Mouse (Mus musculus) heart, adult 2 months (tissue): ENCODE measurements at regions not wholly inside any gene's neighbourhood (a gene's known extent, or its start where the extent isn't known, plus 50 kb on each side); places are given as distances from the start of the nearest gene placed in this dataset.
A peak's percentile ranks its signal among the peaks of the same experiment; 100 is the strongest.
"Not testable (repeated sequence)": the region's sequence is repeated elsewhere in the genome, so short reads cannot be mapped to it uniquely, and the experiment has no call there.

ENCODE experiments used
- DNase-seq, 2 experiments: peaks; one replicate each; pipeline ENCODE4 v3.0.0; 2021
- H3K27ac ChIP-seq: fragments of 200-600 bp; 2 replicates; pipeline ENCODE4 v1.8.1; 2022
- H3K27me3 ChIP-seq: fragments of 200-500 bp; 2 replicates; pipeline ENCODE4 v1.6.1; 2012; ENCODE audit warnings: mild to moderate bottlenecking, low read length, inconsistent platforms, mixed read lengths; ENCODE audit not compliant: control insufficient read depth, insufficient read depth
- H3K36me3 ChIP-seq: fragments of 200-500 bp; 2 replicates; pipeline ENCODE4 v1.6.1; 2012; ENCODE audit warnings: low read length, inconsistent platforms; ENCODE audit not compliant: control insufficient read depth, insufficient read depth
- H3K4me1 ChIP-seq: fragments of 200-500 bp; 2 replicates; pipeline ENCODE4 v1.6.1; 2011; ENCODE audit warnings: low read length; ENCODE audit not compliant: control insufficient read depth, insufficient read depth
- H3K4me3 ChIP-seq: fragments of 200-600 bp; 2 replicates; pipeline ENCODE4 v1.8.1; 2022
- H3K79me2 ChIP-seq: fragments of 200-500 bp; replicated peaks from 2 replicates; pipeline ENCODE4 v1.6.1; 2012; ENCODE audit warnings: mild to moderate bottlenecking, inconsistent platforms, low read length, moderate library complexity, mixed read lengths; ENCODE audit not compliant: control insufficient read depth, insufficient read depth
- H3K9ac ChIP-seq: fragments of 200-500 bp; 2 replicates; pipeline ENCODE4 v1.6.1; 2012; ENCODE audit warnings: low read depth, mild to moderate bottlenecking, control low read depth, inconsistent platforms, low read length, mixed read lengths
- CTCF ChIP-seq: fragments of 200-600 bp; IDR thresholded peaks from 2 replicates; pipeline ENCODE4 v1.8.1; 2022; ENCODE audit warnings: antibody characterized with exemption, mild to moderate bottlenecking, moderate library complexity
- EP300 ChIP-seq: fragments of 200-500 bp; IDR thresholded peaks from 2 replicates; pipeline ENCODE4 v1.6.1; 2011; ENCODE audit warnings: low read depth, low read length, control low read depth; ENCODE audit not compliant: insufficient read depth
- POLR2A ChIP-seq: fragments of 200-500 bp; IDR thresholded peaks from 2 replicates; pipeline ENCODE4 v1.6.1; 2011; ENCODE audit warnings: mild to moderate bottlenecking, low read depth, low read length, control low read depth; ENCODE audit not compliant: insufficient read depth
- WGBS: fragments of 180-500 bp; shearing (Covaris S2); methylation state at CpG from one replicate; pipeline ENCODE4 v1.1.7; 2018; 5-methylcytosine and 5-hydroxymethylcytosine counted together
- intact Hi-C: fragments of 180-260 bp; cut with DNase I; formaldehyde crosslinking; loops from one replicate; pipeline ENCODE4 v1.15.1; 2025

- H3K4me3 ChIP-seq: no peak overlapping the region
- H3K27me3 ChIP-seq: no peaks in the 10 kb centered on the region
- H3K9ac ChIP-seq: no peak overlapping the region
- H3K79me2 ChIP-seq: no peaks in the 10 kb centered on the region
- H3K27ac ChIP-seq: no peak overlapping the region
- WGBS: 65% methylated on average over 6 of the region's 6 CpGs
- no peaks in the 10 kb centered on the region for H3K36me3 ChIP-seq
- no peak for TF ChIP-seq EP300
- TF ChIP-seq CTCF: no peak
- TF ChIP-seq POLR2A: no peak
- DNase-seq: no peak
- no peaks in the 10 kb centered on the region for H3K4me1 ChIP-seq
- intact Hi-C loops: no loop called here
Observed at GRCm38 (mm10) chr1:94502066-94502861, 449.9 kb upstream of the Pdcd1 start.

DNA sequence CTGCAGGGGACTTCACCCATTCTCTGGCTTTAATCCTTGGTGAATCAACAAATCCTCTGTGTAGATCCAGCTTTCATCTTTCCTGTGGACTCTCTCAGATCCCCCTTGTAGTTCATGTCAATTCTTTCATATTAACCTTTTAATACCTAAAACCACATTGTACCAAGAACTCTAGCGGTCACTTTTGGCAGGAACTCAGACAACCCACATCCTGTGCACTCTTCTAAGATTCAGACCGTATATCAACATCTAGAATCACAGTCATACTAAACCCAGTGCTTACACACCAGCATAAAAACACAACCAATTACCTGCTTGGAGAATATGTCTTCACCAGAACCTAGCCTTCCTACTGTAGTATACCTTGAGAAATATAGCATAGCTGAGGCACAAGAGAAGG is 444.6 kb upstream of the Pdcd1 start:
- intact Hi-C loops: no loop called here
- no peaks in the 10 kb centered on the region for H3K36me3 ChIP-seq
- no peak for TF ChIP-seq EP300
- no peak for TF ChIP-seq POLR2A
- WGBS: 75% methylated on average over 2 of the region's 2 CpGs
- no peaks in the 10 kb centered on the region for H3K27me3 ChIP-seq
- no peak overlapping the region for H3K4me3 ChIP-seq
- H3K4me1 ChIP-seq: no peaks in the 10 kb centered on the region
- no peaks in the 10 kb centered on the region for H3K79me2 ChIP-seq
- H3K9ac ChIP-seq: no peak overlapping the region
- H3K27ac ChIP-seq: no peak overlapping the region
- no peak for DNase-seq

DNA sequence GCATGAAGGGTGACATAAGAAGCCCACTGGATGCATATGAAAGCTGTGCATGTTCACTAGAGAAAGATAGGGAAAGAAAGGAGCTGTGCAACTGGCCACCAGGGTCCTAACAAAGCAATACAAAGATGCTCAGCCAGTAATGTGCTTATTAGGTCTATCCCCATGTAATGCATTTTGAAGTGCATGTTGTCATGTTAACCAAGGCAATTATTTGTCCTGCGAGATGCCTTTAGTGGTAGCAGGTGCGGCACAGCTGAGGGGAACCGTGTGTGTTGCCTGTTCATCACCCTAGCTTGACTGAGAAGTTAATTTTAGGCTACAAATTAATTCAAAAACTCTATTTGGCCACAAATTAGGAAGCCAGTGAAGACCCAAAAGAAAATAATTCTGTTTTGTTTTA is 444.0 kb upstream of the Pdcd1 start:
- no peaks in the 10 kb centered on the region for H3K27me3 ChIP-seq
- H3K27ac ChIP-seq: no peak overlapping the region
- no peaks in the 10 kb centered on the region for H3K4me1 ChIP-seq
- DNase-seq: no peak
- WGBS: 83% methylated on average over 3 of the region's 3 CpGs
- H3K36me3 ChIP-seq: no peaks in the 10 kb centered on the region
- H3K4me3 ChIP-seq: no peak overlapping the region
- no peak for TF ChIP-seq POLR2A
- TF ChIP-seq CTCF: no peak
- no peak for TF ChIP-seq EP300
- intact Hi-C loops: no loop called here
- H3K9ac ChIP-seq: no peak overlapping the region
- H3K79me2 ChIP-seq: no peaks in the 10 kb centered on the region

DNA sequence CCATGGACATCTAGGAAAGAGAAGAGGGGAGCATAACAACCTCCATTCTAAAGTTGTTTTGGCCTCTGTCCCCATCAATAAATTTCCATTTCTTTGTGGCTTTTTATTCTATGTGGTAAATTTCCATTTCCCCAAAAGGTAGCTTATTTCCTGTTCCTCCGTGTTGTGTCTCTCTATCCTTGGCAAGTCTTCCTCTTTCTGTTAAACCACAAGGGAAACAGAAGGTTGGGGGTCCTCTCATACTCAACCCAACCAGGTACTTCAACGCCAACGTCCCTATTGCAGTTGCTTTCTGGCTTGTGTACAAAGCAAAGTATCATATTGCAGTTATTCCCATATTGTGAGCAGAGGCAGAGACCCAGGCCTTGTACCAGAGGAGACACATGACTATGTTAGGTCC is 434.7 kb upstream of the Pdcd1 start:
- 67% methylated on average over 3 of the region's 3 CpGs for WGBS
- TF ChIP-seq CTCF: no peak
- no peak for TF ChIP-seq EP300
- no peak for TF ChIP-seq POLR2A
- no peaks in the 10 kb centered on the region for H3K4me1 ChIP-seq
- intact Hi-C loops: no loop called here
- H3K27ac ChIP-seq: no peak overlapping the region
- H3K4me3 ChIP-seq: no peak overlapping the region
- no peaks in the 10 kb centered on the region for H3K36me3 ChIP-seq
- no peak overlapping the region for H3K9ac ChIP-seq
- no peaks in the 10 kb centered on the region for H3K27me3 ChIP-seq
- no peak for DNase-seq
- H3K79me2 ChIP-seq: no peaks in the 10 kb centered on the region

DNA sequence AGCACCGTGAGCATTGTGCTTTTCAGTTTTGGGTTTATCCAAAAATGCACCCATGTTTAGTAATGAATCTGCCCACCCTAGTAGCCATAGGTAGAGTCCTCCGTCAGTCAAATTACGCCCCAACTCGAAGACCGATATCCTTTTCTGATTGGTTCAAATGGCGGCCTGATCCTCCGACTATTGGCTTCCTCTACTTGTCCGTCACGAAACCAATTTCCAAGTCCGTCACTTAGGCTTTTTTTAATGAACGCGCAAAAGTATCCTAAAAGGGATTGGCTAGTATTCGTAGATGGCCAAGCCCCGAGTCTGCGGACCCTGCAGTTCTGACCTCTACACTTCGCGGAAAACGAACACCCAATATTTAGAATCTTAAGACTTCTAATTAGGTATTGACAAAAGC is 417.5 kb upstream of the Pdcd1 start:
- intact Hi-C loops, H3K36me3 ChIP-seq, H3K27me3 ChIP-seq, H3K9ac ChIP-seq, H3K4me3 ChIP-seq, H3K4me1 ChIP-seq, H3K27ac ChIP-seq, H3K79me2 ChIP-seq: not testable (repeated sequence)
- peak; percentile 40 to 60 for DNase-seq
- 93% methylated on average over 18 of the region's 18 CpGs for WGBS

- no peak for DNase-seq
- no peak overlapping the region for H3K4me3 ChIP-seq
- no peak overlapping the region for H3K9ac ChIP-seq
- 66% methylated on average over 2 of the region's 2 CpGs for WGBS
- intact Hi-C loops: no loop called here
- TF ChIP-seq CTCF: no peak
- no peak for TF ChIP-seq POLR2A
- TF ChIP-seq EP300: no peak
- no peak overlapping the region for H3K27ac ChIP-seq
- H3K36me3 ChIP-seq: no peaks in the 10 kb centered on the region
- H3K4me1 ChIP-seq: no peaks in the 10 kb centered on the region
- no peaks in the 10 kb centered on the region for H3K27me3 ChIP-seq
- no peaks in the 10 kb centered on the region for H3K79me2 ChIP-seq
Observed at GRCm38 (mm10) chr1:94423731-94424130, 371.4 kb upstream of the Pdcd1 start.
